Mouse (Mus musculus): ENCODE results near the gene Mob3a. TPM values are rescaled to one million over a fixed set of nuclear protein-coding genes. Genes with fewer than 3 reads are reported as not detected.

The Mob3a gene
- total and polyA plus RNA-seq, 2 experiments from 2014 or later: 10.8 to 15.0 TPM

DNA sequence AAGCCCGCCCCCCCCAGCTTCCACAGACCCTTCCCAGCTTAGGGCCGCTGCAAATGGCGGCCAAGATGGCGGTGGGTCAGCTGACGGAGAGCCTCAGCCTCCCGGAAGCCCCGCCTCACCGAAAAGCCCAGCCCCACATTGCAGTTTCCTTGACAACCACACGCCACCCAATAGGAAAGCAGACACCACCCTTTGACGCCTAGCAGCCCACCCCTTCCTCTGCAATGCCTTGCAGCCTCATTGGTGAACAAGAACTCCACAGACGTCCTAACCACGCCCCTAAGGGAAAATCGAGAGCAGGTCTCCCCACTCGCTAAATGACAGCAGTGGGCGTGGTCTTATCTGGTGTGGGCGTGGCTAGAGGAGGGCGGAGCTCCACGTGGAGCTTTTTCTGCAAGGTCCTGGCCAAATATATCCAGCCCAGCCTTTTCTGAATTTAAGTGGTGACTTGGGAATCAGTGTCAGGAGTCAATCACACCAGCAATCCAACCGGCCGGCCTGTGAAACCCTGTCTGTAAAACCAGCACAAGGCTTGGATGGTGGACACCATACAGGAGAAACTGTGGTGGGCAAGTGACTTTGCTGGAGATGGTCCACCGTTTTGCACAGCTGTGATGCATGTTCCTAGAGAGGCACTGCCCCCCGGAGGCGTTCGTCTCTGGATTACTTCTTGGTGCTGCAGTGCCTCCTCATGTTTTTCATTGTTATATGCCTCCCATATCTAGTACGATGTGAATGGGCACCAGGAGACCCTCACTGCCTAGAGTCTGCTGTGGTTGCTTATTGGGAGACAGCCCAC lies 40.6 kb upstream of the Mob3a start, which contains the start of gene Ap3d1:
TSS of gene Ap3d1 (minus strand) at position 85 of the 799 bp plus-strand sequence.
- WGBS: 2% methylated on average over 22 of the region's 25 CpGs
- H3K4me3 ChIP-seq (ENCODE audit: low read depth, low read length): peak within 1 kb of the TSS; percentile 98
- no peak for TF ChIP-seq EP300 (IDR thresholded peaks at IDR 0.05; ENCODE audit: low read depth)
- TF ChIP-seq CTCF (IDR thresholded peaks at IDR 0.05; ENCODE audit: low read depth): no peak
- H3K27me3 ChIP-seq (ENCODE audit: control insufficient read depth, insufficient read depth, low read length): no peaks in the 10 kb centered on the region
- peak within 1 kb of the TSS; percentile 80 for H3K27ac ChIP-seq (ENCODE audit: low read depth)
- DNase-seq (ENCODE audit: low spot score): peak; percentile 100
- H3K9ac ChIP-seq (replicated peaks; ENCODE audit: low read depth, low read length): peak within 1 kb of the TSS; percentile 96
- no peaks in the 10 kb centered on the region for H3K36me3 ChIP-seq (replicated peaks; ENCODE audit: control insufficient read depth, insufficient read depth, low read length)
- H3K9me3 ChIP-seq (replicated peaks; ENCODE audit: control insufficient read depth, low read length): no peaks in the 10 kb centered on the region
- H3K4me1 ChIP-seq (ENCODE audit: control insufficient read depth, insufficient read depth): peaks cover 16% of the 10 kb centered on the region
- peak within 1 kb of the TSS; percentile 95 for H3K4me2 ChIP-seq (ENCODE audit: low read depth, low read length)
- peak; percentile 99 for ATAC-seq (ENCODE audit: insufficient read depth, low read depth)

DNA sequence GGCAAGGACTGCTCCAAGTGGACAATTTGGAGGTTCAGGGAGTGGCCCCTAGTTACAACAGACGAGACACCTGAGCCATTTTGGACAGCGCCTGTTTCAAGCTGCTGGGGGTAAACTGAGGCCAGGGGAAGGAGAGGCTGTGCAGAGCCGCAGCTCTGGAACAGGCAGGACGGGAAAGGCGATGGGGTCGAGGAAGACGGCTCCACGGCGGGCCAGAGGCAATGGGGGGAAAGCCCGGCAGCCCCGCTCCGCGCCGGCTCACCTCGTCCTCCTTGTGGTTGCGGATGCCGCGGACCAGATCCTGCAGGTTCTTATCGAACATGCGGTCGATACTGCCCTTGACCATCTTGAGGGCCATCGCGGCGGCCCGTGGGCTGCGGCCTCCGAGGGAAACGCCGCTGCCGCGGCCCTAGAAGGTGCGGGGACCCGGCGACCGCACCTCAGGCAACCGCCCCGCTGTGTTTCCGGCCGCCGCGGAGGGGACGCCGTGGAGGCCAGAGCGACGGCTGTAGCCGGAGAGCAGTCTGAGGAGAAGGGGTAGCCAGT lies 39.9 kb upstream of the Mob3a start:
- TF ChIP-seq CTCF (IDR thresholded peaks at IDR 0.05; ENCODE audit: low read depth) (no peak), EP300 (IDR thresholded peaks at IDR 0.05; ENCODE audit: low read depth) (no peak)
- Histone ChIP-seq H3K36me3 (replicated peaks; ENCODE audit: control insufficient read depth, insufficient read depth, low read length) (no peaks in the 10 kb centered on the region; the same call in 1 of the 2 replicates), H3K4me1 (ENCODE audit: control insufficient read depth, insufficient read depth) (peaks cover 20% of the 10 kb centered on the region), H3K4me3 (ENCODE audit: low read depth, low read length) (peak overlapping the region; percentile 98), H3K27ac (ENCODE audit: low read depth) (peak overlapping the region; percentile 80), H3K9ac (replicated peaks; ENCODE audit: low read depth, low read length) (peak overlapping the region; percentile 96), H3K4me2 (ENCODE audit: low read depth, low read length) (peak overlapping the region; percentile 95), H3K27me3 (ENCODE audit: control insufficient read depth, insufficient read depth, low read length) (no peaks in the 10 kb centered on the region), H3K9me3 (replicated peaks; ENCODE audit: control insufficient read depth, low read length) (no peaks in the 10 kb centered on the region)
- ATAC-seq (ENCODE audit: insufficient read depth, low read depth) (peak; percentile 25), DNase-seq (ENCODE audit: low spot score) (no peak)
- whole genome bisulfite sequencing: under 1% methylated on average over 46 of the region's 46 CpGs

DNA sequence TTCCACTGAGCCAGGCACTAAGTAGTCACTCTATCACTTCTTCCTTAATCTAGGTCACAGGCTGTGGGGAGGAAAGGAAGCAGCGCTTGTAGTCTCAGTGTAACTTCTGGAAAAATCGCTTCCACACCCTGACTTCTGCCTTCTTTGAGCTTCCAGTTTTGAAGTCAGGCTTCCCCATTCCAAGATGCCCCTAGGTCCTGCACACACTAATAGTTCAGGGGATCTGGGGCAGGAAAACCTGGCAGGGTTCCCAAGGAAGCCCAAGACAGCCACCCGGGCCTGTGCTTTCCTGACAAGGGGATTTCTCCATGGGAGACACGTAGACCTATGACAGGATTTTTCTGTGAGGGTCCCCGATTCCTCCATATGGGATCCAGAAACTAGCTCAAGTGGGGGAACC lies 39.4 kb upstream of the Mob3a start:
- H3K27me3 ChIP-seq (ENCODE audit: control insufficient read depth, insufficient read depth, low read length): no peaks in the 10 kb centered on the region
- peak overlapping the region; percentile 95 for H3K4me2 ChIP-seq (ENCODE audit: low read depth, low read length)
- H3K9me3 ChIP-seq (replicated peaks; ENCODE audit: control insufficient read depth, low read length): no peaks in the 10 kb centered on the region
- DNase-seq (ENCODE audit: low spot score) (no peak), ATAC-seq (ENCODE audit: insufficient read depth, low read depth) (no peak)
- H3K4me1 ChIP-seq (ENCODE audit: control insufficient read depth, insufficient read depth): peaks cover 26% of the 10 kb centered on the region
- H3K4me3 ChIP-seq (ENCODE audit: low read depth, low read length): peak overlapping the region; percentile 98
- peak overlapping the region; percentile 96 for H3K9ac ChIP-seq (replicated peaks; ENCODE audit: low read depth, low read length)
- H3K27ac ChIP-seq (ENCODE audit: low read depth): peak overlapping the region; percentile 80
- no peaks in the 10 kb centered on the region; the same call in 1 of the 2 replicates for H3K36me3 ChIP-seq (replicated peaks; ENCODE audit: control insufficient read depth, insufficient read depth, low read length)
- TF ChIP-seq EP300 (IDR thresholded peaks at IDR 0.05; ENCODE audit: low read depth) (no peak), CTCF (IDR thresholded peaks at IDR 0.05; ENCODE audit: low read depth) (no peak)
- WGBS: 7% methylated on average over 5 of the region's 5 CpGs

DNA sequence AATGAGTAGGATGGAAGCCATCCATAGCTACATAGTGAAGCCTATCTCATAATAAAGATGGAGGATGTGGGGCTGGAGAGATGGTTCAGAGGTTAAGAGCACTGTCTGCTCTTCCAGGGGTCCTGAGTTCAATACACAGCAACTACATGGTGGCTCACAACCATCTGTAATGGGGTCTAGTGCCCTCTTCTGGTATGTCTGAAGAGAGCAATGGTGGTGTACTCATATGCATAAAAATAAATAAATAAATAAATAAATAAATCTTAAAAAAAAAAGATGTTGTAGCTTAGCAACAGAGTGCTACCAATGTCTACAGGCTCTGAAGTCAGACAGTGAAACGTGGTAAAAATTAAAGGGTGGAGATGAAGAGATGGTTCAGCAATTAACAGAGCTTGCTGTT lies 36.9 kb upstream of the Mob3a start:
- Histone ChIP-seq H3K4me3 (ENCODE audit: low read depth, low read length) (no peak overlapping the region), H3K9ac (replicated peaks; ENCODE audit: low read depth, low read length) (no peak overlapping the region), H3K36me3 (replicated peaks; ENCODE audit: control insufficient read depth, insufficient read depth, low read length) (peaks cover 7% of the 10 kb centered on the region; the same call in 1 of the 2 replicates), H3K4me1 (ENCODE audit: control insufficient read depth, insufficient read depth) (peaks cover 26% of the 10 kb centered on the region), H3K27ac (ENCODE audit: low read depth) (no peak overlapping the region), H3K9me3 (replicated peaks; ENCODE audit: control insufficient read depth, low read length) (no peaks in the 10 kb centered on the region), H3K4me2 (ENCODE audit: low read depth, low read length) (no peak overlapping the region), H3K27me3 (ENCODE audit: control insufficient read depth, insufficient read depth, low read length) (no peaks in the 10 kb centered on the region)
- DNase-seq (ENCODE audit: low spot score) (no peak), ATAC-seq (ENCODE audit: insufficient read depth, low read depth) (no peak)
- 67% methylated on average over 1 of the region's 1 CpGs for WGBS
- peak; percentile 24 for TF ChIP-seq CTCF (IDR thresholded peaks at IDR 0.05; ENCODE audit: low read depth)
- no peak for TF ChIP-seq EP300 (IDR thresholded peaks at IDR 0.05; ENCODE audit: low read depth)

DNA sequence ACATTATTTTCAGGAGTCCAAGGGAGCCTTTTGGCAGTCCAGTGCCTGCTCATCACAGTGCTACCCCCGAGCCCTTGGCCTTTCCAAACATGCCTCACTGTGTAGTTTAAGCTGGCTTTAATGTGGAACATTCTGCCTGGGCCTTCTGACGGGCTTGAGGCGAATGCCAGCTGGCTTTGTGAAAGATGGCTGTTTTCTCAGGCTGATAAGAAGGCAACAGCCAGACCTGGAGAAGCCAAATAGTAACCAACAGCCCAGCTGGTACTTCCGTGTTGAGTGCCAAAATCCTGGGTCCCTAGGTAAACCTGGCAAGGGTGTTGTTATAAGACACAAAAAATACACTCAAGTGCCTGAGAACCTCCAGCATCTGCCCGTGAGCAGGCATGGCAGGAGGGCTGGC lies 35.0 kb upstream of the Mob3a start:
- Histone ChIP-seq H3K9ac (replicated peaks; ENCODE audit: low read depth, low read length) (no peak overlapping the region; the same call in 1 of the 2 replicates), H3K4me3 (ENCODE audit: low read depth, low read length) (no peak overlapping the region), H3K9me3 (replicated peaks; ENCODE audit: control insufficient read depth, low read length) (no peaks in the 10 kb centered on the region), H3K27ac (ENCODE audit: low read depth) (0 out of 2 replicates have a peak overlapping the region, but pooled peaks have one; percentile 25), H3K4me1 (ENCODE audit: control insufficient read depth, insufficient read depth) (peaks cover 21% of the 10 kb centered on the region), H3K36me3 (replicated peaks; ENCODE audit: control insufficient read depth, insufficient read depth, low read length) (peaks cover 17% of the 10 kb centered on the region), H3K27me3 (ENCODE audit: control insufficient read depth, insufficient read depth, low read length) (no peaks in the 10 kb centered on the region), H3K4me2 (ENCODE audit: low read depth, low read length) (no peak overlapping the region)
- ATAC-seq (ENCODE audit: insufficient read depth, low read depth) (no peak), DNase-seq (ENCODE audit: low spot score) (no peak)
- no peak for TF ChIP-seq EP300 (IDR thresholded peaks at IDR 0.05; ENCODE audit: low read depth)
- no peak for TF ChIP-seq CTCF (IDR thresholded peaks at IDR 0.05; ENCODE audit: low read depth)
- 29% methylated on average over 5 of the region's 5 CpGs for WGBS

Data from heart, postnatal 0 days (tissue).